Mouse (Mus musculus) gastrocnemius, adult 2 months (tissue): Measurements from ENCODE around the gene Kcnn3. TPM values are rescaled to one million over a fixed set of nuclear protein-coding genes. Genes with fewer than 3 reads are reported as not detected.

Source experiments
- DNase-seq: peaks from one replicate; pipeline ENCODE4 v3.0.0; 2022
- H3K27ac ChIP-seq: fragments of 200-600 bp; 2 replicates; pipeline ENCODE4 v1.8.1; 2022; ENCODE audit warnings: mild to moderate bottlenecking
- H3K4me3 ChIP-seq: fragments of 200-600 bp; 2 replicates; pipeline ENCODE4 v1.8.1; 2022; ENCODE audit warnings: mild to moderate bottlenecking, moderate library complexity
- CTCF ChIP-seq: fragments of 200-600 bp; IDR thresholded peaks from 2 replicates; pipeline ENCODE4 v1.8.1; 2022; ENCODE audit warnings: antibody characterized with exemption, mild to moderate bottlenecking, moderate library complexity
- intact Hi-C: fragments of 180-260 bp; cut with DNase I; formaldehyde crosslinking; loops from one replicate; pipeline ENCODE4 v1.15.1; 2025
- total RNA-seq, 2 experiments: library from RNA; stranded (reverse); gene quantifications; 2 replicates each; pipeline ENCODE4 v1.2.3; 2021

Kcnn3 gene
- total RNA-seq, 2 experiments from 2014 or later: 1.4 to 4.1 TPM

- intact Hi-C loops: no loop called here
- no peak for TF ChIP-seq CTCF
- no peak for DNase-seq
- Histone ChIP-seq H3K27ac (no peak overlapping the region), H3K4me3 (no peak overlapping the region)
These were observed 34.6 kb downstream of the Kcnn3 start for GRCm38 (mm10) chr3:89554587-89554986.

GRCm38 (mm10) chr3:89557811-89558210 lies 37.8 kb downstream of the Kcnn3 start:
- no peak for TF ChIP-seq CTCF
- no peak for DNase-seq
- intact Hi-C loops: no loop called here
- no peak overlapping the region for H3K27ac ChIP-seq
- no peak overlapping the region for H3K4me3 ChIP-seq

- H3K27ac ChIP-seq: no peak overlapping the region
- DNase-seq: no peak
- intact Hi-C loops: no loop called here
- no peak for TF ChIP-seq CTCF
- H3K4me3 ChIP-seq: no peak overlapping the region
These were observed 39.3 kb downstream of the Kcnn3 start for GRCm38 (mm10) chr3:89558972-89559910.

- H3K27ac ChIP-seq: no peak overlapping the region
- no peak overlapping the region for H3K4me3 ChIP-seq
- no peak for TF ChIP-seq CTCF
- intact Hi-C loops: no loop called here
- no peak for DNase-seq
These were observed 41.4 kb downstream of the Kcnn3 start for GRCm38 (mm10) chr3:89561386-89561785.

- Histone ChIP-seq H3K4me3 (no peak overlapping the region), H3K27ac (no peak overlapping the region)
- DNase-seq: no peak
- no peak for TF ChIP-seq CTCF
- intact Hi-C loops: no loop called here
These were observed 45.4 kb downstream of the Kcnn3 start for GRCm38 (mm10) chr3:89565371-89565770.

GRCm38 (mm10) chr3:89569058-89569457 lies 49.1 kb downstream of the Kcnn3 start:
- DNase-seq: no peak
- no peak for TF ChIP-seq CTCF
- Histone ChIP-seq H3K4me3 (no peak overlapping the region), H3K27ac (no peak overlapping the region)
- intact Hi-C loops: no loop called here

- no peak overlapping the region for H3K4me3 ChIP-seq
- TF ChIP-seq CTCF: no peak
- no peak for DNase-seq
- intact Hi-C loops: no loop called here
- H3K27ac ChIP-seq: no peak overlapping the region
These were observed 49.9 kb downstream of the Kcnn3 start for GRCm38 (mm10) chr3:89569707-89570324.

- H3K27ac ChIP-seq: no peak overlapping the region
- intact Hi-C loops: no loop called here
- DNase-seq: no peak
- H3K4me3 ChIP-seq: no peak overlapping the region
- no peak for TF ChIP-seq CTCF
These were observed 50.4 kb downstream of the Kcnn3 start for GRCm38 (mm10) chr3:89570362-89570761.

GRCm38 (mm10) chr3:89574260-89574659 lies 54.3 kb downstream of the Kcnn3 start:
- DNase-seq: no peak
- intact Hi-C loops: no loop called here

GRCm38 (mm10) chr3:89576381-89576780 lies 56.4 kb downstream of the Kcnn3 start:
- no peak for TF ChIP-seq CTCF

More at GRCm38 (mm10) chr3:89574260-89574659, 54.3 kb downstream of the Kcnn3 start:
- peak; percentile 21; the same call in 1 of the 2 replicates for TF ChIP-seq CTCF
- Histone ChIP-seq H3K27ac (no peak overlapping the region), H3K4me3 (no peak overlapping the region)

GRCm38 (mm10) chr3:89577154-89577553 lies 57.2 kb downstream of the Kcnn3 start:
- TF ChIP-seq CTCF: no peak
- DNase-seq: no peak
- intact Hi-C loops: no loop called here
- Histone ChIP-seq H3K4me3 (no peak overlapping the region), H3K27ac (no peak overlapping the region)

More at GRCm38 (mm10) chr3:89576381-89576780, 56.4 kb downstream of the Kcnn3 start:
- no peak overlapping the region for H3K27ac ChIP-seq
- no peak for DNase-seq
- no peak overlapping the region for H3K4me3 ChIP-seq
- intact Hi-C loops: no loop called here

- intact Hi-C loops: no loop called here
- Histone ChIP-seq H3K27ac (no peak overlapping the region), H3K4me3 (no peak overlapping the region)
- DNase-seq: no peak
- TF ChIP-seq CTCF: no peak; the same call in 1 of the 2 replicates
These were observed 58.1 kb downstream of the Kcnn3 start for GRCm38 (mm10) chr3:89578083-89578482.

GRCm38 (mm10) chr3:89578803-89579202 lies 58.8 kb downstream of the Kcnn3 start:
- H3K4me3 ChIP-seq: peak overlapping the region; percentile 46
- peak; percentile 61 for DNase-seq
- intact Hi-C loops: no loop called here
- H3K27ac ChIP-seq: peak overlapping the region; percentile 38; the same call in 1 of the 2 replicates
- no peak for TF ChIP-seq CTCF
